Mouse (Mus musculus) embryonic facial prominence, embryonic 14.5 days (tissue): ENCODE results near the gene Gm42878. TPM values are rescaled to one million over a fixed set of nuclear protein-coding genes. Genes with fewer than 3 reads are reported as not detected.

ENCODE experiments used
- ATAC-seq: fragments of 200-750 bp; cut with Nextera tagmentation; 2 replicates; pipeline ENCODE4 v1.8.0; 2017; ENCODE audit warnings: low read depth, moderate number of reproducible peaks, moderate TSS enrichment
- DNase-seq: peaks from one replicate; pipeline ENCODE4 v3.0.0-alpha.2; 2015; ENCODE audit warnings: low spot score
- H3K27ac ChIP-seq: fragments of 300-500 bp; sonication (generic); replicated peaks from 2 replicates; pipeline ENCODE4 v1.5.1; 2014; ENCODE audit warnings: low read depth, mild to moderate bottlenecking, low read length, moderate library complexity
- H3K27me3 ChIP-seq: fragments of 300-500 bp; sonication (generic); replicated peaks from 2 replicates; pipeline ENCODE4 v1.6.1; 2014; ENCODE audit warnings: low read length; ENCODE audit not compliant: control insufficient read depth, insufficient read depth
- H3K36me3 ChIP-seq: fragments of 300-500 bp; sonication (generic); 2 replicates; pipeline ENCODE4 v1.6.1; 2014; ENCODE audit warnings: low read length, mixed read lengths; ENCODE audit not compliant: control insufficient read depth, insufficient read depth
- H3K4me1 ChIP-seq: fragments of 300-500 bp; sonication (generic); 2 replicates; pipeline ENCODE4 v1.6.1; 2014; ENCODE audit warnings: antibody characterized with exemption, low read length; ENCODE audit not compliant: control insufficient read depth, insufficient read depth
- H3K4me2 ChIP-seq: fragments of 300-500 bp; sonication (generic); 2 replicates; pipeline ENCODE4 v1.6.1; 2014; ENCODE audit warnings: low read depth, mild to moderate bottlenecking, low read length, moderate library complexity, mixed read lengths
- H3K4me3 ChIP-seq: fragments of 300-500 bp; sonication (generic); 2 replicates; pipeline ENCODE4 v1.5.1; 2014; ENCODE audit warnings: low read depth, mild to moderate bottlenecking, low read length
- H3K9ac ChIP-seq: fragments of 300-500 bp; sonication (generic); 2 replicates; pipeline ENCODE4 v1.6.1; 2014; ENCODE audit warnings: low read depth, mild to moderate bottlenecking, low read length, moderate library complexity, mixed read lengths
- H3K9me3 ChIP-seq: fragments of 300-500 bp; sonication (generic); 2 replicates; pipeline ENCODE4 v1.6.1; 2016; ENCODE audit warnings: low read length; ENCODE audit not compliant: control insufficient read depth
- WGBS: fragments of 180-500 bp; shearing (Covaris S2); extraction: QIAGEN DNeasy Blood & Tissue Kit; methylation state at CpG from one replicate; pipeline ENCODE4 v1.1.7; 2014; 5-methylcytosine and 5-hydroxymethylcytosine counted together
- polyA plus RNA-seq: library from polyadenylated mRNA; unstranded; fragments of >200 nt; fragmentation: Nextera tagmentation; extraction: Ambion mirVana; gene quantifications from 2 replicates; pipeline ENCODE4 v1.2.1, GENCODE M21; 2014

Gm42878 gene
- polyA plus RNA-seq, 1 experiment from 2014 or later, result not detected

- no peak overlapping the region for H3K9ac ChIP-seq
- 74% methylated on average over 7 of the region's 7 CpGs for WGBS
- H3K36me3 ChIP-seq, result no peaks in the 10 kb centered on the region
- DNase-seq, result no peak
- no peak overlapping the region for H3K4me3 ChIP-seq
- H3K27ac ChIP-seq, result no peak overlapping the region
- H3K4me1 ChIP-seq, result no peaks in the 10 kb centered on the region
- no peaks in the 10 kb centered on the region for H3K9me3 ChIP-seq
- H3K27me3 ChIP-seq, result no peaks in the 10 kb centered on the region
- H3K4me2 ChIP-seq, result no peak overlapping the region
- no peak for ATAC-seq
Observed at GRCm38 (mm10) chr5:121500719-121501118, 44.6 kb downstream of the Gm42878 start.

GRCm38 (mm10) chr5:121493305-121493704 is 52.0 kb downstream of the Gm42878 start:
- no peak overlapping the region for H3K4me3 ChIP-seq
- no peak overlapping the region for H3K27ac ChIP-seq
- ATAC-seq, result no peak
- H3K4me1 ChIP-seq, result no peaks in the 10 kb centered on the region
- H3K9ac ChIP-seq, result no peak overlapping the region
- H3K27me3 ChIP-seq, result no peaks in the 10 kb centered on the region
- peak; percentile 34 for DNase-seq
- no peaks in the 10 kb centered on the region for H3K36me3 ChIP-seq
- H3K9me3 ChIP-seq, result no peaks in the 10 kb centered on the region
- H3K4me2 ChIP-seq, result no peak overlapping the region
- 55% methylated on average over 8 of the region's 8 CpGs for WGBS

- no peak overlapping the region for H3K4me2 ChIP-seq
- no peaks in the 10 kb centered on the region for H3K27me3 ChIP-seq
- WGBS, result 75% methylated on average over 5 of the region's 5 CpGs
- no peak overlapping the region for H3K4me3 ChIP-seq
- ATAC-seq, result no peak
- DNase-seq, result no peak
- H3K36me3 ChIP-seq, result no peaks in the 10 kb centered on the region
- no peaks in the 10 kb centered on the region for H3K9me3 ChIP-seq
- H3K27ac ChIP-seq, result no peak overlapping the region
- no peak overlapping the region for H3K9ac ChIP-seq
- no peaks in the 10 kb centered on the region for H3K4me1 ChIP-seq
Observed at GRCm38 (mm10) chr5:121484801-121485200, 60.5 kb downstream of the Gm42878 start.

DNA sequence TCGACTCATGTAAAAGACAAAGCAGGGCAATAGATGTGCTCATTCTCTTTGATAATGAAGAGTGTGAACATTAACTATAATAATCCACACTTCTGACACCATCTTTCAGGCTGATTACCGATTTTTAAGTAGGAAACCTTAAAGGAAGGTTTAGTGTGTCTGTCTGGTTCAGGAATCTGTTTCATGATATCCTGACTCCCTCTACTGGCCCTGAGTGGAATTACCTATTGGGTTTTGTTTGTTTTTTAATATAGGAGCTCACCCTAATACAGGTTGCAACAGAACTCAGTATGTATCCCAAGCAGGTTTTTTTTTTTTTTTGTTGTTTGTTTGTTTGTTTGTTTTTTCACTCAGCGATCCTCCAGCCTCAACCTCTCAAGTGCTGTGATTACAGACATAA is 67.6 kb downstream of the Gm42878 start:
- Histone ChIP-seq H3K4me2 (no peak overlapping the region), H3K27ac (no peak overlapping the region), H3K36me3 (no peaks in the 10 kb centered on the region), H3K9ac (no peak overlapping the region), H3K9me3 (no peaks in the 10 kb centered on the region), H3K4me3 (no peak overlapping the region), H3K4me1 (no peaks in the 10 kb centered on the region), H3K27me3 (no peaks in the 10 kb centered on the region)
- ATAC-seq (no peak), DNase-seq (peak; percentile 79)
- 33% methylated on average over 3 of the region's 3 CpGs for WGBS

DNA sequence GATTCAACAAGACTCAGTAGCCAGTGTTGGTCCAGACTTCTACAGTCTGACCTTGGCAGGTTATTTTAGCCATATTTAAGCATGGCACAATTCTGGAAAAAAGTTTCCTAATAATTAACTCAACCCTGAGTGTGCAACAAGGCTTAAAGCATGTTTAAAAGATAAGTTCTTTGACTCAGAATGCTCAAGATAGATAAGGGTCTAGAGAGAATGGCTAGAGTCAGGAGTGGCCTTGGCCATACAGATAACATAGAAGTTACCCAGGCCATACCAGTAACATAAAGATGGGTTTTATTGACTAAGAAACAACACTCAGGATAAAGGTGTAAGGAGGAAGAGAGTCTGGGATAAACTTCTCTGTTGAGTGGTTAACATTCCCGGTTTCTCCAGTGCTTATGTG is 69.2 kb downstream of the Gm42878 start:
- Histone ChIP-seq H3K27me3 (no peaks in the 10 kb centered on the region), H3K4me1 (no peaks in the 10 kb centered on the region), H3K9ac (no peak overlapping the region), H3K4me3 (no peak overlapping the region), H3K4me2 (no peak overlapping the region), H3K36me3 (no peaks in the 10 kb centered on the region), H3K9me3 (no peaks in the 10 kb centered on the region), H3K27ac (no peak overlapping the region)
- no peak for DNase-seq
- no peak for ATAC-seq
- 75% methylated on average over 1 of the region's 1 CpGs for WGBS

- no peaks in the 10 kb centered on the region for H3K27me3 ChIP-seq
- no peak overlapping the region for H3K9ac ChIP-seq
- 72% methylated on average over 7 of the region's 7 CpGs for WGBS
- DNase-seq (no peak), ATAC-seq (no peak)
- H3K4me1 ChIP-seq, result no peaks in the 10 kb centered on the region
- no peaks in the 10 kb centered on the region for H3K36me3 ChIP-seq
- H3K4me3 ChIP-seq, result no peak overlapping the region
- no peak overlapping the region for H3K27ac ChIP-seq
- H3K9me3 ChIP-seq, result no peaks in the 10 kb centered on the region
- no peak overlapping the region for H3K4me2 ChIP-seq
Observed at GRCm38 (mm10) chr5:121474610-121475009, 70.7 kb downstream of the Gm42878 start.

DNA sequence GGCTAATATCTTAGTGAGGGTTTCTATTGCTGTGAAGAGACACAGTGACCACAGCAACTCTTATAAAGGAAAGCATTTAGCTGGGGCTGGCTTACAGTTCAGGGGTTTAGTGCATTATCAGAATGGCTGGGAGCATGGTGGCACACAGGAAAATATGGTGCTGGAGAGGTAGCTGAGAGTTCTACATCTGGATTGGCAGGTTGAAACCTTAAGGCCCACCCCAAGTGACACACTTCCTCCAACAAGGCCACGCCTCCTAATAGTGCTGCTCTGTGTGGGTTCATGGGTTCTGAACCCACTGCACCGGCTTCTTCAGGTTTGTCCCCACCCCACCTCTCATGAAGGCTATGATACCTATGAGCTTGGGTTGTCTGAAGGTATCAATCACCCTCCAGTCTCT is 72.9 kb downstream of the Gm42878 start:
- Histone ChIP-seq H3K36me3 (no peaks in the 10 kb centered on the region), H3K27ac (no peak overlapping the region), H3K4me1 (no peaks in the 10 kb centered on the region), H3K4me2 (no peak overlapping the region), H3K9ac (no peak overlapping the region), H3K4me3 (no peak overlapping the region), H3K9me3 (no peaks in the 10 kb centered on the region), H3K27me3 (no peaks in the 10 kb centered on the region)
- WGBS, result 84% methylated on average over 2 of the region's 2 CpGs
- DNase-seq (no peak), ATAC-seq (no peak)

GRCm38 (mm10) chr5:121469566-121469965 is 75.7 kb downstream of the Gm42878 start:
- Histone ChIP-seq H3K27ac (no peak overlapping the region), H3K4me1 (no peaks in the 10 kb centered on the region), H3K27me3 (no peaks in the 10 kb centered on the region), H3K9me3 (no peaks in the 10 kb centered on the region), H3K36me3 (no peaks in the 10 kb centered on the region), H3K4me2 (no peak overlapping the region), H3K4me3 (no peak overlapping the region), H3K9ac (no peak overlapping the region)
- no peak for ATAC-seq
- no peak for DNase-seq
- WGBS, result 28% methylated on average over 3 of the region's 3 CpGs
